Mouse (Mus musculus) kidney, postnatal 0 days (tissue): ENCODE results near the gene Chrd. TPM values are rescaled to one million over a fixed set of nuclear protein-coding genes. Genes with fewer than 3 reads are reported as not detected.
A peak's percentile ranks its signal among the peaks of the same experiment; 100 is the strongest.

Experiments
- ATAC-seq: fragments of 200-750 bp; cut with Nextera tagmentation; replicated peaks from 2 replicates; pipeline ENCODE4 v1.8.0; 2017; ENCODE audit warnings: low read depth, moderate number of reproducible peaks, moderate TSS enrichment, moderate library complexity; ENCODE audit not compliant: low FRiP score
- DNase-seq: peaks from one replicate; pipeline ENCODE4 v3.0.0-alpha.2; 2016; ENCODE audit warnings: low spot score
- H3K27ac ChIP-seq: fragments of 300-500 bp; sonication (generic); 2 replicates; pipeline ENCODE4 v1.5.1; 2014; ENCODE audit warnings: mild to moderate bottlenecking
- H3K27me3 ChIP-seq: fragments of 300-500 bp; sonication (generic); 2 replicates; pipeline ENCODE4 v1.6.1; 2014; ENCODE audit warnings: low read length, mixed read lengths; ENCODE audit not compliant: insufficient read depth
- H3K36me3 ChIP-seq: fragments of 300-500 bp; sonication (generic); 2 replicates; pipeline ENCODE4 v1.6.1; 2014; ENCODE audit warnings: low read length, mixed read lengths; ENCODE audit not compliant: insufficient read depth
- H3K4me1 ChIP-seq: fragments of 300-500 bp; sonication (generic); replicated peaks from 2 replicates; pipeline ENCODE4 v1.6.1; 2014; ENCODE audit warnings: antibody characterized with exemption, low read length, mixed read lengths; ENCODE audit not compliant: insufficient read depth
- H3K4me2 ChIP-seq: fragments of 300-500 bp; sonication (generic); 2 replicates; pipeline ENCODE4 v1.6.1; 2014; ENCODE audit warnings: mild to moderate bottlenecking, low read length, moderate library complexity, mixed read lengths
- H3K4me3 ChIP-seq: fragments of 300-500 bp; sonication (generic); replicated peaks from 2 replicates; pipeline ENCODE4 v1.5.1; 2014; ENCODE audit warnings: low read depth, low read length
- H3K9ac ChIP-seq: fragments of 300-500 bp; sonication (generic); 2 replicates; pipeline ENCODE4 v1.6.1; 2014; ENCODE audit warnings: low read depth, low read length
- H3K9me3 ChIP-seq: fragments of 300-500 bp; sonication (generic); replicated peaks from 2 replicates; pipeline ENCODE4 v1.6.1; 2016; ENCODE audit warnings: low read length, inconsistent platforms, mixed read lengths
- CTCF ChIP-seq: IDR thresholded peaks from 2 replicates; pipeline ENCODE4 v1.5.1; 2016; ENCODE audit warnings: antibody characterized with exemption, low read depth, mild to moderate bottlenecking, moderate library complexity
- WGBS: fragments of 180-500 bp; shearing (Covaris S2); extraction: QIAGEN DNeasy Blood & Tissue Kit; methylation state at CpG from one replicate; pipeline ENCODE4 v1.1.7; 2014; 5-methylcytosine and 5-hydroxymethylcytosine counted together
- polyA plus RNA-seq: library from polyadenylated mRNA; unstranded; fragments of >200 nt; fragmentation: Nextera tagmentation; extraction: Ambion mirVana; gene quantifications from 2 replicates; pipeline ENCODE4 v1.2.1, GENCODE M21; 2015

The Chrd gene
- polyA plus RNA-seq, 1 experiment from 2014 or later = 2.9 TPM

DNA sequence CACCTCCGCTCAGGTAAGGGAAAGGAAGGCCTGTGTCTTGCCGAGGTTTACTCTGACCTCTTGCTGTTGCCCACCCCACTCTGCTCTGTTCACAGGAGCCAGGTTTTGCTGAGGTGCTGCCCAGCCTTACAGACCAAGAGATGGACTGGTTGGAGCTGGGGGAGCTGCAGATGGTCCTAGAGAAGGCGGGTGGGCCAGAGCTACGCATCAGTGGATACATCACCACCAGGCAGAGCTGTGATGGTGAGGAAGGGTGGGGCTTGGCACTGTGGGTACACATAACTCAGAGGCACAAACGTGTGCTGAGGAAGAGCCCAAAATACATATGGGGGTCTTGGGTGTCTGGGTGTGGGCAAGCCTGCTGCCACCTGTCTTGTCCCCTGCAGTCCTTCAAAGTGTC is 2.7 kb downstream of the Chrd start:
- Histone ChIP-seq H3K9me3 (no peaks in the 10 kb centered on the region), H3K27ac (no peak overlapping the region), H3K4me1 (peaks cover 8% of the 10 kb centered on the region; the same call in 1 of the 2 replicates), H3K9ac (no peak overlapping the region), H3K36me3 (no peaks in the 10 kb centered on the region), H3K4me3 (no peak overlapping the region), H3K4me2 (no peak overlapping the region), H3K27me3 (peaks cover 3% of the 10 kb centered on the region; the same call in 1 of the 2 replicates)
- DNase-seq (no peak), ATAC-seq (no peak)
- TF ChIP-seq CTCF = no peak
- WGBS = 64% methylated on average over 5 of the region's 5 CpGs

DNA sequence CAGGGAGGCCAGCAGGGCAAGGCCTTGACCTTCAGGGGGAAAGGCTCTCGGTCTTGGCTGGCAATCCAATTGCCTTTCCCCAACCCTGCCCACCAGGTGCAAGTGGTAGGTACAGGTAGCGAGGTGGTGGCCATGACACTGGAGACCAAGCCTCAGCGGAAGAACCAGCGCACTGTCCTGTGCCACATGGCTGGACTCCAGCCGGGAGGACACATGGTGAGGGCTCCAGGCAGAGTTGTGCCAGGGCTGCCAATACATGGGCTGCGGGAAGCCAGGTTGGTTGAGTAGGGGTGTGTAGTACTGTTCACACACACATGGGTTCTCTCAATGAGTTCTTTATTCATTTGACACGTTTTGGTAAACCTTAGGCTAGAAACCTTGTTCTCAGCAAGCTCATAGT is 3.2 kb downstream of the Chrd start:
- no peak overlapping the region for H3K4me2 ChIP-seq
- DNase-seq (no peak), ATAC-seq (no peak)

DNA sequence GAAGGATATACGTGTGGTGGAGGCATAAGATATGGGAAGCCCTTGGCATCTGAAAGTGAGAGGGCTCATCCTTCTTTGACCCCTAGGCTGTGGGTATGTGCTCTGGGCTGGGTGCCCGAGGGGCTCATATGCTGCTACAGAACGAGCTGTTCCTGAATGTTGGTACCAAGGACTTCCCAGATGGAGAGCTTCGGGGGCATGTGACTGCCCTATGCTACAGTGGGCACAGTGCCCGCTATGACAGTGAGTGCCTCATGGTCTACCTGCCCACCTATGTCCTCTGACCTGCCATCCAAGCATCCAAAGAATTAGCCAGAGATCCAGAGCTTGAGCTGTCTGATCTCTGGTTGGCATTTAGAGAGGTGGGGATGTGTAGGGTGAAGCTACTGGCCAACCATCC is 3.9 kb downstream of the Chrd start:
- Histone ChIP-seq H3K9me3 (no peaks in the 10 kb centered on the region), H3K9ac (no peak overlapping the region), H3K27me3 (peaks cover 3% of the 10 kb centered on the region; the same call in 1 of the 2 replicates), H3K36me3 (no peaks in the 10 kb centered on the region), H3K4me3 (no peak overlapping the region), H3K27ac (no peak overlapping the region), H3K4me1 (peaks cover 8% of the 10 kb centered on the region; the same call in 1 of the 2 replicates), H3K4me2 (no peak overlapping the region)
- no peak for DNase-seq
- no peak for ATAC-seq
- WGBS = 87% methylated on average over 5 of the region's 5 CpGs
- TF ChIP-seq CTCF = no peak

More for the DNA sequence above, 3.2 kb downstream of the Chrd start:
- no peak overlapping the region for H3K9ac ChIP-seq
- H3K4me1 ChIP-seq = peaks cover 8% of the 10 kb centered on the region; the same call in 1 of the 2 replicates
- no peaks in the 10 kb centered on the region for H3K36me3 ChIP-seq
- 91% methylated on average over 7 of the region's 7 CpGs for WGBS
- no peak overlapping the region for H3K27ac ChIP-seq
- no peaks in the 10 kb centered on the region for H3K9me3 ChIP-seq
- H3K27me3 ChIP-seq = peaks cover 3% of the 10 kb centered on the region; the same call in 1 of the 2 replicates
- TF ChIP-seq CTCF = no peak
- no peak overlapping the region for H3K4me3 ChIP-seq

DNA sequence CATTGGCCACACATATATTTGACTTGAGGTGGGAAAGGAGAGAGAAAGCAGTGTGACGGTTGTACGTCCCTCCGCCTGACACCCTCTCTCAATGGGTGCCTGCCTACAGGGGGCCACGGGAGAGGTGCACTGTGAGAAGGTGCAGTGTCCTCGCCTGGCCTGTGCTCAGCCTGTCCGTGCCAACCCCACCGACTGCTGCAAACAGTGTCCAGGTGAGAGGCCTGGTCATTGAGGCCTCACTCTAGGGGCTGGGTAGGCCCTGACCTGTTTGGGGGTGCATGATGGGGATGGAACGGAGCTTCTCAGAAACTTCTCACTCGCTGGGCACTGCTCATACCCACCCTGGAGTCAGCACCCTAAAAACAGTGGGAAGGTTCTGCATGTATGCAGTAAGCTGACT is 6.9 kb downstream of the Chrd start:
- H3K36me3 ChIP-seq = no peaks in the 10 kb centered on the region
- no peaks in the 10 kb centered on the region for H3K9me3 ChIP-seq
- ATAC-seq (no peak), DNase-seq (no peak)
- 91% methylated on average over 8 of the region's 9 CpGs for WGBS
- no peaks in the 10 kb centered on the region for H3K4me1 ChIP-seq
- no peak overlapping the region for H3K27ac ChIP-seq
- no peak overlapping the region for H3K4me3 ChIP-seq
- no peak overlapping the region for H3K9ac ChIP-seq
- H3K27me3 ChIP-seq = peaks cover under 1% of the 10 kb centered on the region; the same call in 1 of the 2 replicates
- no peak for TF ChIP-seq CTCF
- no peak overlapping the region for H3K4me2 ChIP-seq

DNA sequence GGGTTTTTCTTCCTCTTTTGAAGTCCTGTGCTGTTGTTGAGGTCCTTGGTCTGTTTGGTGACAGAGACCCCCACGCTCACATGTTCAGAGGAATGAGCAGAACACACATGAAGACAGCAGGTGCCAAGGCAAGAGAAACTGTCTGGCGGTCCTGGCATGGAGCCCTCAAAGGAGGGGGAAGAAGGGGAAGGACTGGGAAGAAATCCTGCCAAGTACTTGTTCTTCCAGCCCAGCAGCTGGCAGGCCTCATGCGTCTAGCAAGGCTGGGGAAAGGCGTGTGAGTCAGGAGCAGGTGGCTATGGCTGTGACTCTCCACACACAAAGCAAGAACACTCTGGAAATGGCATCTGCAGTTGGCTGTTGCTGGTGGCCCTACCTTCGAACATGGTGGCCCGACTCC is 13.7 kb downstream of the Chrd start:
- H3K27ac ChIP-seq = no peak overlapping the region
- WGBS = 60% methylated on average over 6 of the region's 6 CpGs
- no peaks in the 10 kb centered on the region for H3K27me3 ChIP-seq
- no peak overlapping the region for H3K4me3 ChIP-seq
- no peak overlapping the region for H3K9ac ChIP-seq
- no peaks in the 10 kb centered on the region for H3K36me3 ChIP-seq
- peak; percentile 48 for DNase-seq
- no peaks in the 10 kb centered on the region for H3K4me1 ChIP-seq
- TF ChIP-seq CTCF = no peak
- no peak overlapping the region for H3K4me2 ChIP-seq
- ATAC-seq = no peak
- H3K9me3 ChIP-seq = no peaks in the 10 kb centered on the region

DNA sequence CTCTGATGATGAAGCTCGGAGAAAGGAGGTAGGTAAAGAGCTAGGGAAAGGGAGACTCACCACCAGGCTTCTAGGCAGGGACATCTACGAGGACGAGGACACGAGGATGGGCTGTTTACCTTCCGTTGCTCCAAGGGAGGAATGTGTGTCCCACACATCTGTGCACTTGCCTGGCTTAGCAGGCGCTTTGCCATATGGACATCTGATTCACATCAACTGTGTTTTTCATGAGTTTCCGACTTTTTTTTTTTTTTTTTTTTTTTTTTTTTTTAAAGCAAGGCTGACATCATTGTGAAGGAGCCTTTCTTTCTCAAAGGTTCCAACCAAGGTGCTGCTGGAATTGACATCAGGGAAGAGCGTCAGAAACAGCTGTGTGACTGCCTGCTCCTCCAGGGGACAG is 17.6 kb downstream of the Chrd start:
- 41% methylated on average over 8 of the region's 8 CpGs for WGBS
- Histone ChIP-seq H3K9me3 (no peaks in the 10 kb centered on the region), H3K4me1 (no peaks in the 10 kb centered on the region), H3K4me3 (no peak overlapping the region), H3K9ac (no peak overlapping the region), H3K4me2 (no peak overlapping the region), H3K36me3 (no peaks in the 10 kb centered on the region), H3K27ac (no peak overlapping the region), H3K27me3 (no peaks in the 10 kb centered on the region)
- ATAC-seq = no peak
- DNase-seq = no peak
- TF ChIP-seq CTCF = no peak

DNA sequence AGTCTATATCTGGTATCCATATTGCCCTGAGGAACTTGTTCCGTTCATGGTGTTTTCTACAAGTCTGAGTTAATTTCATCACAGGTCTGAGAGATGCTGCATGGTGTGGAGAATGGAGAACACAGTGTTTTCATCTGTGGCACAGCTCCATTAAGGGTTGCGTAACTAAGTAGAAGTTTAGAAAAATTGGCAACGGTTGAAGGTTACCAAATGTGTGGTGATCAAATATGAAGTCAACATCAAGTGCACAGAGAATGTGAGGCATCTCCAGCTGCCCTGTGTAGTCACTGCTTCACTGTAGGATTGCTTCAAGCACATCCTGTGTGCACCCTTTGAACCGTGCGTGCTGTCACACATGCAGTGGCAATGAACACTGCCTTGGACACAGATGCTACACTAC is 23.1 kb downstream of the Chrd start:
- no peak for ATAC-seq
- DNase-seq = no peak
- TF ChIP-seq CTCF = no peak

More for the DNA sequence above, 23.1 kb downstream of the Chrd start:
- no peak overlapping the region for H3K4me3 ChIP-seq
- H3K36me3 ChIP-seq = no peaks in the 10 kb centered on the region
- no peaks in the 10 kb centered on the region for H3K9me3 ChIP-seq
- H3K4me1 ChIP-seq = no peaks in the 10 kb centered on the region
- H3K9ac ChIP-seq = no peak overlapping the region
- H3K27ac ChIP-seq = no peak overlapping the region
- H3K4me2 ChIP-seq = no peak overlapping the region
- H3K27me3 ChIP-seq = no peaks in the 10 kb centered on the region
- 90% methylated on average over 5 of the region's 5 CpGs for WGBS
